Mouse (Mus musculus) c-Kit-positive CD71-positive TER-119-positive erythroid progenitor cells, embryonic 14.5 days (primary cell): ENCODE results near the gene Nes.

Source experiments
- DNase-seq: peaks from one replicate; pipeline ENCODE4 v3.0.0-alpha.2; 2013; ENCODE audit warnings: low spot score

Nes gene

DNA sequence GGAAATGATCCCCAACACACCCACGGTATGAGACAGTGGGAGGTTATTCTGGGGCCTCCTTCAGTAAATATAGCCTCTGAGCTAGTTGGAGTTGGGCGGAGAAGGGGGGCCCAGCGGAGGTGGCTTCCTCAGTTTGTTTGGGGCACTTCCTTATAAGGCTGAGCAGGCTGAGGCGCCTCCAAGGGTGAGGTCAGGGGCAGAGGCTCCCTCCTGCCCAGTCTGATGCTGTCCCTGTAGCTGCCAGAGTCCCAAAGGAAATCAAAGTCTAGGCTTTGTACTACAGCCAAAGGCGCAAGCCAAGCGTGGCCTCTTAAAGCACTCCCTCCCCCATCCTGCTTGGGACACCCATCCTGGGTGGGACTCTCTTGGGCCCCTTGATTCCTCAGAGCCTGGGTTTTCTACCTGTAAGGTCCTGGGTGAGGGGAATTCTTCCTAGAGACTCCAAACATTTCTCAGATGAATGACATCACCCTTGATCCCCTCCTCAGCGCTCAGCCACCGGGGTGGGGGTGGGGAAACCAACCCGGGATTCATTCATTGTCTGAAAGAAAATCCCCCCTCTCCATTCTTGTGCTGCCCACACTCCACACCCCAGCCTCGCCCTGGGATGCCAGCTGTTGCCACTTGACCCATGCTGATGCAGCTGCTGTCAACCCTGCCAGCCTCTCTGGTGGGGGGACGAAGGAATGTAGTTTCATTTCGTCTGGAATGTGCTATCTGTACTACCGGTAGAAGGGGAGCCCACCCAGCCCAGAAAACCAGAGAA is 12.1 kb downstream of the Nes start:
- DNase-seq = no peak

GRCm38 (mm10) chr3:87983627-87984026 is 12.7 kb downstream of the Nes start:
- DNase-seq = no peak

GRCm38 (mm10) chr3:87984094-87984493 is 13.2 kb downstream of the Nes start:
- no peak for DNase-seq

GRCm38 (mm10) chr3:87985505-87986320 is 14.8 kb downstream of the Nes start:
- DNase-seq = no peak

DNA sequence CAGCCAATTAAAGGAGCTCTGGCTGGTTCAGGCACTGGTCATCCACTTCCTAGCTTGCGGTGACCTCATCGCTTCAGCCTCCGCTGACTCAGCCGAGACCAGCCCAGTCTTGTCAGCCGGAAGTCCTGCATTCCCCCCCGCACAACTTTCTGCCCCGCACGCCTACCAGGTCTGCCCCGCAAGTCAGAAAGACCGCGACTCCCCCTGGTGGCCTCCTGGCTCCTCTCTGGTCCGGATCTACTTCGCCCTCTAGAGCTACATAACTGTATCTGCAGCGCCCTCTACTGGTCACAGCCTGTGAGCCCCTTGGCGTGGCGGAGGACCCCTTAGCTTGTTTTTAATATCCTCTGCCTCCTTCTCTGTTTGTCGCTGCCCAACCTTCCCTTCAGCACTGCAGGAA is 16.0 kb downstream of the Nes start:
- DNase-seq = peak; percentile 85

DNA sequence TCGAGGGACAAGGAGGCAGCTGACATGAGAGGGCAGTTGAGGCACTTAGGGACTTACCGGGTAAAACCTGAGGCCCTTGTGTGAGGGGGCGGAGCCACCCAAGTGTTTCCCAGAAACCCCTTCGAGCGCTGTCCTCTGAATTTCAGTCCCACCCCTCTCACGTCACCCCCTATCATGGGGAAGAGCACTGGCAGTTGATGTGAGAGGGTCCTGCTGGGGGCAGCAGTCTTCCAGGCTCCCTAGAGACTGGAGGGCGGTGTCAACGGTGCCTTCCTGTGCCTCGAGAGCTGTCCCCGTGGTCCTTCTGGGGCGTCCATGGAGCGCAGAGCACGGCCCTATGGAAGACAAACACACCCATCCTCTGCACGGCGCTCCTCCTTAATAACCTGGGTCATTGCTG is 16.8 kb downstream of the Nes start:
- DNase-seq = peak; percentile 36

- DNase-seq = no peak
Observed at GRCm38 (mm10) chr3:87988068-87988467, 17.2 kb downstream of the Nes start.

GRCm38 (mm10) chr3:87989935-87990334 is 19.1 kb downstream of the Nes start:
- no peak for DNase-seq

GRCm38 (mm10) chr3:87993436-87993835 is 22.6 kb downstream of the Nes start:
- DNase-seq = peak; percentile 32

DNA sequence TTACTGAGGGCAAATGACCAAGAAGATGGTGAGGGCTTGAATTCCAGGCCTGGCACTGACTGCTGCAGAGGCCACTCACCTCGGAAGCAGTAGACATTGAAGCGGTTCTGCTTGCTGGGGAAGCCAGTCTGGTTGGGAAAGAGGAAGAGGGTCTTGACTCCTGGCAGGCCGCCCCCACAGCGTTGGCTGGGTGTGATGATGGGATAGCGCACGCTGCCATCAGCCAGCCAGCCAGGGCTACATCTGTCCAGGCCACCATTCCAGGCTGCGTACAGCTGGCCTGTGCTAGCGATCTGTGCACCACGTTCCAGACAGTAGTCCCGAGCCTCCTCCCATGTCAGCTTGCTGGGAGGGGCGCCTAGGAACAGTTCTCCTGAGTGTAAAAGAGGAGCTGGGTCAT is 24.5 kb downstream of the Nes start:
- no peak for DNase-seq

DNA sequence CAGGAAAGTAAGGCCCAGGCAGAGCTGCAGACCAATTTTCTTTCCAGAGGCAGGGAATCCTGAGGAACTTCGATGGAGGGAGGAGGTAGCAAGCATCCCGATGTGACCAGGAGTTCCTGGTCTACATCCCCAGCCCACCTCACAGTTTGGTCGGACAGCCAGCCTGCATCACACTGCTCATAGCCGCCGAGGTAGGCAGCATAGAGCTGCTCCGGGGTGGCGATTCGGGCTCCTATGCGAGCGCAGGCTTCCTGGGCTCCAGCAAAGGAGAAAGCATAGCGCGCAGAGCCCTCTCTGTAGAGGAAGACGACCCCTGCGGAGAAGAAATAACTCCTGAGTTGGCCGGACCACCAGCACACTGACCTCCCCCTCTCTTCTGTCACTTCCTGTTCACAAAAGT is 25.5 kb downstream of the Nes start:
- DNase-seq = no peak

DNA sequence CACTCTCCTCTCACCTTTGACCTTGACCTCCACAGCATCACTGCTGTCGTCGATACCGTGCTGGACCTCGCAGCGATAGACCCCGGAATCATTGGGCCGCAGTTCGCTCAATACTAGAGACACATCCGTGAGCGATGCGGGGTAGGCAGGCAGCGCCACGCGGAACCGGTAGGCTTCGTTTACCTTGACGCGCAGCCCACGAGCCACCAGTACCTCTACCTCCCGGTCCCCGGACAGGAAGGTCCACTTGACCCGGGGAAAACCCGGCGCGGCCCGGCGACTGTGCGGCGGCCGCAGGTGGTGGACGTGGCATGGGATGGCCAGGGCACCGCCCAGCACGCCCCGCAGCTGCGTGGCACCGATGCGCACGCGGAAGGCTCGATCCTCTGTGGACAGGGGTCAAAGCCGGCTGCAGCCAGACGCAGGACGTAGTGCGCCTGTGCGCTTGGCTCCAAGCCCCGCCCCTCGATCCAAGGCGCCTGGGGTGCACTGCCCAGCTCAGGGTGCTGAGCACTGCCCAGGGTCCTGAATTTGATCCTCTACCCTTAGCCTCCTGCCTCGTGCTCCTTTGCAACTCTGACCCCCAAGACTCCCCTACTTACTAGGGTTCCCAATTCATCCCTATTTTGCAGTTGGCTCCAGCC is 26.2 kb downstream of the Nes start:
- DNase-seq = no peak

GRCm38 (mm10) chr3:87998747-87999146 is 27.9 kb downstream of the Nes start:
- no peak for DNase-seq

DNA sequence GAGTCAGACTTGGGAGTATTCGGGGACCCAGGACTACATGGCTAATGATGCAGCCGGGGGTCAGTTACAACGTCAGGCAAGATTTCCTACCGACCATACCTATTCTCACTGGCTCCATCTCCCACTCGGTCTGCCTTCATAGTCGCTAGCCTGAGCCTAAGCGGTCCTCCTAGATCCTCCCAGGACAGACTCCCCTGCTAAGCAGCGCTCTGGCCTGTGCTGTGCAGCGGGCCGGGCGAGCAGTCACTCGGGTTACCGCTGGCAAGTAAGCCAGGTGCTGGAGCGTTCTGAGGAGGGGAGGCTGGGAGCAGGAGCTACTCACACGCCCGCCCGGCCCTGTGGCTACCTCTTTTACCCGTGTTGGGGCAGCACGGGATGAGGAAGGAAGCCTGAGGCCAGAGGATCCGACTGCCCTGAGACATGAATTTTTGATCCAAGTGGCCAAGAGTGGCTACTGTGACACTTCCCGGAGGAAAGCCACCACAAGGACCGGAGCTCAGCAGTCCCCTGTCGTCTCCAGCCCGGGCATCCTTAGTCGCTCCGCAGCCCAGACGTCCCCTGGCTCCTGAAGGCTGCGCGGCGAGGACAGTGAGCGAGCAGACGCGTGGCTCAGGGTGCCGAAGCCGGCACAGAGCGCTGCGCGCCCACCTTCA is 28.5 kb downstream of the Nes start:
- DNase-seq = no peak

DNA sequence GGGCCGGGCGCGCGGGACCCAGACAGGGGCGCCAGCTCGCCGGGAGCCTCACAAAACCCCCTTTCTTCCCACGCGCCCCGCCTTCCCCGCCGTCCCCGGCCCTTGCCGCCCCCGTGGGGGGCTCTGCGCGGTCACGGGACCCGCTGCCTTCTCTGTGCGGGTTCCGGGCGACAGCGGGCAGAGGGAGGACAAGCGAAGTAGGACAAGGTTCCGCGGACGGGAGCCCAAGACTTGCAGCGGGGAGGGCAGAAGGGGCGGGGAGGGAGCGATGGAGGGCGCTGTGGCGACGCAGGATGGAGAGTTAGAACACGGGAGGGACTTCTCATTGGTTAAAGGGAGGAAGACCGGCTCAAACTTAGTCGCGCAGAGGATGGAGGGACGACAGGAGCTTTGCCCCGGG is 29.3 kb downstream of the Nes start, which contains the start of gene Bcan:
TSS of gene Bcan (minus strand) at position 50 of the 400 bp plus-strand sequence.
- DNase-seq = no peak

DNA sequence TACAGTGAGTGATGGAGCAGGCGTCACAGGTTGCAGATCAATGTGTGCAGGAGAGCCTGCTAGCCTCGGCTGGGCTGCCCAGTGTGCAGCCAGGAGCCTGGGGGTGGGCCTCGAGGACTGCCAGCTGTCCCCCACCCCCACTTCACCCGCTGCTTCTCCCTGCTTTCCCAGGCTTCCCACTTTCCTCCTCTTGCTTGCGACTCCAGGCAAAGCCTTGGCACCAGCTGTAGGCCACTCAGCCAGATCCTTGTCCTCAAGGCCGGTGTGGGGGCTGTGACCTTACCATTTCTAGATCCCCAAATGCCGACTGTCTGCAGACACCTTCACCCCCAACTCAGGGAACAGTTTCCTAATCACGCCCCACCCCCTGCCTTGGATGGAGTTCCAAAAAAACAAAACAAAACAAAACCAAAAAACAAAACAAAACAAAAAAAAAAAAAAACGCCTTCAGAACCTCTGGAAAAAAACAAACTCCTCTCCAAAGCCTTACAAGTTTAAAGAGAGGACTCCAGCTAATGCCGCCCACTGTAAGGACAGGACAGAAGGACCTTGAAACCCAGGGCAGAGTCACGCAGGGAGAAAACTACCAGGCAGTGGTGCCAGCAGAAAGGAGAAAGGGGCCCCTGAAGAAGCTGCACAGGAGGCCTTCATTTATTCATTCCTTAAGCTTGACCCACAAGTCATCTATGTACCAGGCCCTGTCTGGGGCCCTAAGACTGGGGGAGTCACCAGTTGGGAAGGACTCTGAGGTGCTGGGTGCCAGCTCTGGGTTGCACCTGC is 30.1 kb downstream of the Nes start:
- DNase-seq = no peak

GRCm38 (mm10) chr3:88002291-88002976 is 31.6 kb downstream of the Nes start:
- no peak for DNase-seq

GRCm38 (mm10) chr3:88005822-88006786 is 35.2 kb downstream of the Nes start:
- DNase-seq = peak; percentile 29

DNA sequence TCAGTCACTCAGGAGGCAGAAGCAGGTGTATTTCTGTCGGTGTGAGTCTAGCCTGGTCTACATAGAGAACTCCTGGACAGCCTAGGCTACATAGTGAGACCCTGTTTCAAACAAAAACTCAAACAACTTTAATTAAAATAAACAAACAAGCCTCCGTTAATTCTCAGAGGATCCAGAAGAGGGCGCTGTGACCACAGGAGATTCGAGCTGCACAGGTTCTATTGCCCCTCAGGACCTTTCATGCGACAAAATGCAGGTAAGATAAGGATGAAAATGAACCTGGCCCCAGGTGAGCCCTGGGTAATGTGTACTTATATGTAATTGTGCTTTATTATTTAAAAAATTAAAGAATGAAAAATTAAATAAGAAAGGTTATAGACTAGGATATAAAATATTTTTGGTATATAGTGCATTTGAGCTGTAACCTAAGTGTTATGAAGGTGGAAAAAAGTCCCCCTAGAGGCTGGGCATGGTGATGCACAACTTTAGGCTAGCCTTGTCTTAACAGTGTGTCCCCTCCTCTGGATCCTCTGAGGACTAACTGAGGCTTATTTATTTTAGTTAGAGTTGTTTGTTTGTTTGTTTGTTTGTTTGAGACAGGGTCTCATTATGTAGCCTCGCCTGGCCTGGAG is 39.9 kb downstream of the Nes start:
- DNase-seq = peak; percentile 51
